Mouse (Mus musculus) forebrain, embryonic 10.5 days (tissue): ENCODE results near the gene St3gal4. TPM values are rescaled to one million over a fixed set of nuclear protein-coding genes. Genes with fewer than 3 reads are reported as not detected.

Experiments used
- DNase-seq: peaks from one replicate; pipeline ENCODE4 v3.0.0-alpha.2; 2017; ENCODE audit warnings: low spot score; ENCODE audit errors: extremely low spot score
- H3K27ac ChIP-seq: fragments of 300-500 bp; sonication (generic); 2 replicates; pipeline ENCODE4 v1.5.1; 2016; ENCODE audit warnings: mild to moderate bottlenecking
- H3K27me3 ChIP-seq: fragments of 300-500 bp; sonication (generic); 2 replicates; pipeline ENCODE4 v1.6.1; 2016; ENCODE audit warnings: mild to moderate bottlenecking; ENCODE audit not compliant: poor library complexity, severe bottlenecking
- H3K36me3 ChIP-seq: fragments of 300-500 bp; sonication (generic); replicated peaks from 2 replicates; pipeline ENCODE4 v1.6.1; 2016; ENCODE audit warnings: mild to moderate bottlenecking, moderate library complexity
- H3K4me1 ChIP-seq: fragments of 300-500 bp; sonication (generic); 2 replicates; pipeline ENCODE4 v1.6.1; 2016
- H3K4me3 ChIP-seq: fragments of 300-500 bp; sonication (generic); 2 replicates; pipeline ENCODE4 v1.5.1; 2016; ENCODE audit warnings: mild to moderate bottlenecking, moderate library complexity
- H3K9me3 ChIP-seq: fragments of 300-500 bp; sonication (generic); 2 replicates; pipeline ENCODE4 v1.6.1; 2016; ENCODE audit warnings: mild to moderate bottlenecking, moderate library complexity
- WGBS: fragments of 180-500 bp; shearing (Covaris S2); methylation state at CpG from one replicate; pipeline ENCODE4 v1.1.7; 2016; 5-methylcytosine and 5-hydroxymethylcytosine counted together
- polyA plus RNA-seq: library from polyadenylated mRNA; unstranded; fragments of >200 nt; fragmentation: Nextera tagmentation; extraction: Ambion mirVana; gene quantifications from 2 replicates; pipeline ENCODE4 v1.2.1, GENCODE M21; 2016

Gene St3gal4
- polyA plus RNA-seq, 1 experiment from 2014 or later = 14.5 TPM

- Histone ChIP-seq H3K27ac (0 out of 2 replicates have a peak overlapping the region, but pooled peaks have one; percentile 15), H3K27me3 (no peaks in the 10 kb centered on the region), H3K36me3 (no peaks in the 10 kb centered on the region), H3K9me3 (no peaks in the 10 kb centered on the region), H3K4me3 (no peak overlapping the region), H3K4me1 (peaks cover 62% of the 10 kb centered on the region)
- no peak for DNase-seq
- WGBS = 81% methylated on average over 4 of the region's 4 CpGs
These were observed 8.5 kb downstream of the St3gal4 start for GRCm38 (mm10) chr9:35110567-35110966.

DNA sequence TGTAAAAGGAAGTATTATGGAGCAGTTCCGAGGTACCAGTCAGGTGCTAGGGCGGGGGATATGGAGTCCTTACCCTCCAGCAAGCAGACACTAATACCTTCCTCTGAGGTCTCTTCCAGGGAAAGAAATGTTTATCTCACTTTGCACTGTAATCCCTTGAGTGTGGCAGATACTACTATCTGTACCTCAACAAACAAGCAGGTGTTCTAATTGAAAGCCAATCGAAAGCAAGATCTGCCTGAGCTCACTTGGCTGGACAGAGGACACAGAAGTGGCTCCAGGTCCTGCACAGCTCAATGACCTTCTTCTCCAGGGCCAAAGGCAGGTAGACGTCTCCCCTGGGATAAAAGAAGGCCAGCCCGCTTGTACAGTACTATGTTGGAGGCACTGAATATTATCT is 9.0 kb downstream of the St3gal4 start:
- WGBS = 85% methylated on average over 5 of the region's 5 CpGs
- peaks cover 57% of the 10 kb centered on the region for H3K4me1 ChIP-seq
- no peaks in the 10 kb centered on the region for H3K27me3 ChIP-seq
- H3K4me3 ChIP-seq = no peak overlapping the region
- H3K9me3 ChIP-seq = no peaks in the 10 kb centered on the region
- 0 out of 2 replicates have a peak overlapping the region, but pooled peaks have one; percentile 15 for H3K27ac ChIP-seq
- no peaks in the 10 kb centered on the region for H3K36me3 ChIP-seq
- DNase-seq = no peak

DNA sequence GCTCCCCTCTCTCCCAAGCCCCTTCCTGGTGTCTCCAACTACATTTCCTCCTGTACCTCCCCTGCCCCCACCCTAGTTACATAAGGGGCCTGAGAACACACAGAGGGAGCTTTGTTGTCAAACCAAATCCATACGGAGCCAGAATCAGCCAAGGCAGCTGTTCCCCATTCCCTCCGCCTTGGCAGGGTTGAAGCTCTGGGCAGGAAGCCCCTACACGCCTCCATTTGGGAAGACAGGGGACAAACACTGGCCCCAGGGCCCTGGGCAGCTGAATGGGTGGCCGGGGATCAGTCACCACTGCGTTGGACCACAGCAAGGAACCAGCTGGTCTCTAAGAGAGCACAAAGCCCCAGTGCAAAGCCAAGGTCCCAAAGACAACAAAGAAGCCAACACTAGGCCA is 10.2 kb downstream of the St3gal4 start:
- WGBS = 57% methylated on average over 5 of the region's 5 CpGs
- H3K27ac ChIP-seq = peak overlapping the region; percentile 73

DNA sequence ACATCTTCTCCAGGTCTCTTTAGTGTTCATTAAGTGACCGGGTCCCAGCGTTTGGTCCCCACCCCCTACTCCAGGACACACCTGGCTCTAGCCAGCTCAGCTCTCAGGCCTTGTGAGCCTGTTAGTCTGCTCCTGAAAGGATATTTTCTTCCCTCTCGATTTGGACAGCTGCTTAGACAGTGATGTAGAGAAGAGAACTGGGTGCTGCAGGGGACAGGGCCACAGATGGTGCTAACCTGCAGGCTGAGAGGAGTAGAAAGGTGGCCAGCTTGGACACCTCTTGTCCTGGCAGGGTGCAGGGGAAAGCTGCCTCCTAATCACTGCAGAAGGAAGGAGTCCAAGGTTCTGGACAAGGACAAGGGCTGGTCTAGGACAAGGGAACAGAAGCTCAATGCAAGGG is 11.0 kb downstream of the St3gal4 start:
- Histone ChIP-seq H3K27me3 (no peaks in the 10 kb centered on the region), H3K36me3 (no peaks in the 10 kb centered on the region), H3K4me3 (no peak overlapping the region), H3K27ac (peak overlapping the region; percentile 48; the same call in 1 of the 2 replicates), H3K9me3 (no peaks in the 10 kb centered on the region), H3K4me1 (peaks cover 56% of the 10 kb centered on the region)
- WGBS = 87% methylated on average over 3 of the region's 3 CpGs
- DNase-seq = no peak

More for the DNA sequence above, 10.2 kb downstream of the St3gal4 start:
- H3K9me3 ChIP-seq = no peaks in the 10 kb centered on the region
- no peaks in the 10 kb centered on the region for H3K36me3 ChIP-seq
- no peaks in the 10 kb centered on the region for H3K27me3 ChIP-seq
- DNase-seq = no peak
- no peak overlapping the region for H3K4me3 ChIP-seq
- H3K4me1 ChIP-seq = peaks cover 56% of the 10 kb centered on the region

- Histone ChIP-seq H3K4me3 (no peak overlapping the region), H3K36me3 (no peaks in the 10 kb centered on the region), H3K27me3 (no peaks in the 10 kb centered on the region), H3K4me1 (peaks cover 53% of the 10 kb centered on the region), H3K9me3 (no peaks in the 10 kb centered on the region), H3K27ac (no peak overlapping the region)
- WGBS = 94% methylated on average over 5 of the region's 5 CpGs
- DNase-seq = no peak
These were observed 11.7 kb downstream of the St3gal4 start for GRCm38 (mm10) chr9:35107396-35107795.

DNA sequence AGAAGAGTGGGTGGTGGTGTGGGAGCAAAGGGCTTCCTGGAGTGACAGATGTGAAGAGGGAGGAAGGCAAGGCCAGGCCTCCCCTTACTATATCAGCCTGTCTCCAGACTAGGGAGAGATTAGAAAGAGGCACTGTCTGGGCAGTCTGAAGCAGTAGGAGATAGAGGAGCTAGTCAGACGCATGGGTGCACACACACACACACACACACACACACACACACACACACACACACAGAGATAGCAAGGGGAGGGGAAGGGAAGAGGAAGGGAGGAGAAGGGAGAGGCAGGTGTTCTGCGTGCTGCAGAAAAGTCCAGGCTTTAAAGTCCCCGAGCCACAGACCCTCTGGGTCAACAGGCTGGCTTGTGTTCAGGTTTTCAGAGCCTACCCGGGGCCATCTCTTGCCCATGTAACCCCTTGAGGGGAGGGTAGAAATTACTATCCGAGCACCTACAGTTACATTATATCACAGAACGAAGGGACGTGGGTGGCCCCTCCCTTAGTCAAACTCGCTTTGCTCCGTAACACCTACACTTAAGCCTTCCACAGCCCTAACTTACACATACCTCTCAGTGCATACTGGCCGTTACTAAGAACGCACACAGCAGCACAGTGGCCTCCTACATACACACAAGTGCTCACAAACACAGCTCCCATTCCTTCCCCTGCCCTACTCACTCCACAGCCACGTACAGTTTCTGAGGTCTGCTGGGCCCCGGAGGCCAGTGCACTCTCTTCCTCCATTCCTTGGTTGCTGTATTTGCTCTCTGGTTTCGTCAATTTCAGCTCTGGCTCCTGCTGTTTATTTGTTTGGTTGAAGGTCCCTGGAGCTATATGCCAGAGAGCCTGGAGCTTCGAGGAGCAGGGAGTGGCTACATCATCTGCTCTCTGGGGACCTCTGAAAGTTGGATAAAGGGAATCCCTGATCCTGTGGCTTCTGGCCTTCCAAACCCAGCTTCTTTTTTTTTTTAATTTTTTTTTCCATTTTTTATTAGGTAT is 12.9 kb downstream of the St3gal4 start:
- H3K27me3 ChIP-seq = no peaks in the 10 kb centered on the region
- 73% methylated on average over 15 of the region's 15 CpGs for WGBS

DNA sequence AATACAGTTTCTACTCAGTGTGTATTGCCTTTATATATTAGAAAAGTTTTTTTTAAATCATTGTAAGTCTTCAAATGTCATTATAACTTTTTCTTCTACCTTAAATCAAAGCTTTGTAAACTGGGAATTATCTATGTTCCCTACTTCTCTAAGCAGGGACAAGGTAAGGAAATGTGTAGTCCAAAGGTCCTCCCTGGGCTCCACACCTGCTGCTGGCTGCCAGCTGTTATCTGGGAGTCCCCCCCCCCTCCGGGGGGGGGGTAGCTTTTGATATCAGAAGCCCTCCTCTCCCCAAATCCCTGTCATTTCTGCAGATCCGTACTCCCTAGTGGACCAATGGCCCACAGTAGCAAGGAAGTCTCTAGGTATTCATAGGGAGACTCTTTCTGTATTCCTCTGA is 13.6 kb downstream of the St3gal4 start:
- Histone ChIP-seq H3K27me3 (no peaks in the 10 kb centered on the region), H3K4me3 (no peak overlapping the region), H3K36me3 (no peaks in the 10 kb centered on the region), H3K27ac (no peak overlapping the region), H3K9me3 (no peaks in the 10 kb centered on the region), H3K4me1 (peaks cover 34% of the 10 kb centered on the region)
- DNase-seq = no peak
- 66% methylated on average over 2 of the region's 2 CpGs for WGBS

More for the DNA sequence above, 12.9 kb downstream of the St3gal4 start:
- DNase-seq = no peak
- no peaks in the 10 kb centered on the region for H3K9me3 ChIP-seq
- H3K4me1 ChIP-seq = peaks cover 41% of the 10 kb centered on the region
- H3K36me3 ChIP-seq = no peaks in the 10 kb centered on the region
- H3K4me3 ChIP-seq = no peak overlapping the region
- 0 out of 2 replicates have a peak overlapping the region, but pooled peaks have one; percentile 20 for H3K27ac ChIP-seq

DNA sequence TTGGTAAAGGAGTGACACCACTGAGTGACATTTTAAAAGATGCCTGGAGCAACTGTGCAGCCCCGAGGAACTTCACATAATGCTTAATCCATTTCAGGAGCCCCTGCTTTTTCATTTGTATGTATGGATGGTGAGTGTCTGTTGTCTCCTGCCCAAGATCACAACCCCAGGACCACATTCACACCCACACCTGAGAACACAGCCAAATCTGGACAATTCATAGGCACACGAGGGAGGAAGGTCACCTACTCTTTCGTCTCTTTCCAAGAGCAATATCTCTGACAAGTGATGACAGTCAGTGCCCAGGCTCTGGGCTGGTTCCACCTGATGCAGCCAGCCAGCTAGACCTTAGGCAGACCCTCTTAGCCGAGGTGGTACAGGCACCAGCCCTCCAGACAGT is 14.4 kb downstream of the St3gal4 start:
- H3K27ac ChIP-seq = no peak overlapping the region
- no peak for DNase-seq
- H3K27me3 ChIP-seq = no peaks in the 10 kb centered on the region
- no peaks in the 10 kb centered on the region for H3K36me3 ChIP-seq
- no peak overlapping the region for H3K4me3 ChIP-seq
- H3K4me1 ChIP-seq = peaks cover 26% of the 10 kb centered on the region
- WGBS = 84% methylated on average over 4 of the region's 4 CpGs
- H3K9me3 ChIP-seq = no peaks in the 10 kb centered on the region

DNA sequence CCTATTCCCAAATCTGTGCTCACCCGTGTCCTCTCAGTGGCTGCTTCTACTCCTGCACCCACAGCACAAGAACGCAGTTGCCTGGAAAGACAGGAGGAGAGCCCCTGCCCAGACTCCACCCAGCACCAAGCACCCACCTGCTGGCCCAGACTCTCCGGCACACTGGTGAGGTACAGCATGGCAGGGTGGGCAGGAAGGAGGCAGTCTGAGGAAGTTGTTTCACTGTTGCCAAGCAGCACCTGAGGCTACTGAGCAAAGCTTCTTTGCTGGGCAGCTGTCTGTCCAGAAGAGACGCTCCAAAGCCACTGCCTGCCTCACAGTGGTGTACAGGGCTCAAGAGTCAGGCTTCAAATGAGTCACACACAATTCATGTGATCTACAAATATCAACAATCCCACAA is 20.3 kb downstream of the St3gal4 start:
- Histone ChIP-seq H3K4me1 (0 out of 2 replicates have a peak, but pooled peaks cover 4% of the 10 kb centered on the region), H3K27me3 (no peaks in the 10 kb centered on the region), H3K27ac (no peak overlapping the region), H3K36me3 (no peaks in the 10 kb centered on the region), H3K9me3 (no peaks in the 10 kb centered on the region), H3K4me3 (no peak overlapping the region)
- 85% methylated on average over 4 of the region's 4 CpGs for WGBS
- DNase-seq = no peak

GRCm38 (mm10) chr9:35097901-35098300 is 21.2 kb downstream of the St3gal4 start:
- H3K9me3 ChIP-seq = no peaks in the 10 kb centered on the region
- no peaks in the 10 kb centered on the region for H3K27me3 ChIP-seq
- no peak for DNase-seq
- WGBS = 90% methylated on average over 4 of the region's 4 CpGs
- H3K4me3 ChIP-seq = no peak overlapping the region
- no peak overlapping the region for H3K27ac ChIP-seq
- no peaks in the 10 kb centered on the region for H3K36me3 ChIP-seq
- H3K4me1 ChIP-seq = 0 out of 2 replicates have a peak, but pooled peaks cover 4% of the 10 kb centered on the region

- WGBS = 82% methylated on average over 1 of the region's 1 CpGs
- no peaks in the 10 kb centered on the region for H3K27me3 ChIP-seq
- no peak overlapping the region for H3K4me3 ChIP-seq
- no peak for DNase-seq
- no peaks in the 10 kb centered on the region for H3K36me3 ChIP-seq
- 0 out of 2 replicates have a peak, but pooled peaks cover 4% of the 10 kb centered on the region for H3K4me1 ChIP-seq
- no peaks in the 10 kb centered on the region for H3K9me3 ChIP-seq
- H3K27ac ChIP-seq = no peak overlapping the region
These were observed 23.3 kb downstream of the St3gal4 start for GRCm38 (mm10) chr9:35095726-35096125.

GRCm38 (mm10) chr9:35093350-35093749 is 25.7 kb downstream of the St3gal4 start:
- Histone ChIP-seq H3K36me3 (no peaks in the 10 kb centered on the region), H3K27me3 (no peaks in the 10 kb centered on the region), H3K27ac (no peak overlapping the region), H3K4me1 (0 out of 2 replicates have a peak, but pooled peaks cover 4% of the 10 kb centered on the region), H3K4me3 (no peak overlapping the region), H3K9me3 (no peaks in the 10 kb centered on the region)
- no peak for DNase-seq
- 90% methylated on average over 3 of the region's 3 CpGs for WGBS

- H3K9me3 ChIP-seq = no peaks in the 10 kb centered on the region
- DNase-seq = no peak
- no peaks in the 10 kb centered on the region for H3K27me3 ChIP-seq
- 0 out of 2 replicates have a peak, but pooled peaks cover 4% of the 10 kb centered on the region for H3K4me1 ChIP-seq
- H3K36me3 ChIP-seq = no peaks in the 10 kb centered on the region
- H3K27ac ChIP-seq = no peak overlapping the region
- H3K4me3 ChIP-seq = no peak overlapping the region
- WGBS = 88% methylated on average over 2 of the region's 2 CpGs
These were observed 26.2 kb downstream of the St3gal4 start for GRCm38 (mm10) chr9:35092904-35093303.
